Mouse (Mus musculus): ENCODE measurements around the gene Trmo. TPM values are rescaled to one million over a fixed set of nuclear protein-coding genes. Genes with fewer than 3 reads are reported as not detected.

Trmo gene
- polyA plus RNA-seq, 1 experiment from 2014 or later = 12.7 TPM

Other genes with a start within 250 kb of the Trmo start
- gene Xpa, start 193.1 kb downstream of the Trmo start, polyA plus RNA-seq (2016; fragmentation: Nextera tagmentation; extraction: Ambion mirVana) = 19.9 and 24.7 TPM in 2 replicates
- gene Foxe1, start 45.8 kb downstream of the Trmo start, polyA plus RNA-seq (2016; fragmentation: Nextera tagmentation; extraction: Ambion mirVana) = 1.7 and 2.3 TPM in 2 replicates
- gene Hemgn, start 24.1 kb upstream of the Trmo start, polyA plus RNA-seq (2016; fragmentation: Nextera tagmentation; extraction: Ambion mirVana) = 9.9 and 13.6 TPM in 2 replicates
- 427 and 431 TPM in 2 replicates for gene Anp32b, start 61.5 kb upstream of the Trmo start, polyA plus RNA-seq (2016; fragmentation: Nextera tagmentation; extraction: Ambion mirVana)
- 86.7 and 88.8 TPM in 2 replicates for gene Nans, start 99.8 kb upstream of the Trmo start, polyA plus RNA-seq (2016; fragmentation: Nextera tagmentation; extraction: Ambion mirVana)
- gene Trim14, start 146.7 kb upstream of the Trmo start, polyA plus RNA-seq (2016; fragmentation: Nextera tagmentation; extraction: Ambion mirVana) = 0.59 and 0.64 TPM in 2 replicates
- gene Coro2a, start 212.8 kb upstream of the Trmo start, polyA plus RNA-seq (2016; fragmentation: Nextera tagmentation; extraction: Ambion mirVana) = 7.1 and 8.5 TPM in 2 replicates